Mouse (Mus musculus): ENCODE measurements around the gene Tcirg1. TPM values are rescaled to one million over a fixed set of nuclear protein-coding genes. Genes with fewer than 3 reads are reported as not detected.

Tcirg1 gene
- total RNA-seq (2021) = 10 to 100 TPM; 14.9 to 20.1 TPM
- long read RNA-seq, experiment 1, transcript Tcirg1-201 (20 exons, 2,688 nt) = major isoform, 6 of 14 reads
- long read RNA-seq, experiment 1, partial matches to known transcripts = 1 of 14 reads
- long read RNA-seq, experiment 1, other reads (novel, unspliced or antisense) = 6 of 14 reads
- long read RNA-seq, experiment 2, transcript Tcirg1-201 (20 exons, 2,688 nt) = major isoform, 8 of 16 reads
- long read RNA-seq, experiment 2, partial matches to known transcripts = 2 of 16 reads
- long read RNA-seq, experiment 2, other reads (novel, unspliced or antisense) = 6 of 16 reads

DNA sequence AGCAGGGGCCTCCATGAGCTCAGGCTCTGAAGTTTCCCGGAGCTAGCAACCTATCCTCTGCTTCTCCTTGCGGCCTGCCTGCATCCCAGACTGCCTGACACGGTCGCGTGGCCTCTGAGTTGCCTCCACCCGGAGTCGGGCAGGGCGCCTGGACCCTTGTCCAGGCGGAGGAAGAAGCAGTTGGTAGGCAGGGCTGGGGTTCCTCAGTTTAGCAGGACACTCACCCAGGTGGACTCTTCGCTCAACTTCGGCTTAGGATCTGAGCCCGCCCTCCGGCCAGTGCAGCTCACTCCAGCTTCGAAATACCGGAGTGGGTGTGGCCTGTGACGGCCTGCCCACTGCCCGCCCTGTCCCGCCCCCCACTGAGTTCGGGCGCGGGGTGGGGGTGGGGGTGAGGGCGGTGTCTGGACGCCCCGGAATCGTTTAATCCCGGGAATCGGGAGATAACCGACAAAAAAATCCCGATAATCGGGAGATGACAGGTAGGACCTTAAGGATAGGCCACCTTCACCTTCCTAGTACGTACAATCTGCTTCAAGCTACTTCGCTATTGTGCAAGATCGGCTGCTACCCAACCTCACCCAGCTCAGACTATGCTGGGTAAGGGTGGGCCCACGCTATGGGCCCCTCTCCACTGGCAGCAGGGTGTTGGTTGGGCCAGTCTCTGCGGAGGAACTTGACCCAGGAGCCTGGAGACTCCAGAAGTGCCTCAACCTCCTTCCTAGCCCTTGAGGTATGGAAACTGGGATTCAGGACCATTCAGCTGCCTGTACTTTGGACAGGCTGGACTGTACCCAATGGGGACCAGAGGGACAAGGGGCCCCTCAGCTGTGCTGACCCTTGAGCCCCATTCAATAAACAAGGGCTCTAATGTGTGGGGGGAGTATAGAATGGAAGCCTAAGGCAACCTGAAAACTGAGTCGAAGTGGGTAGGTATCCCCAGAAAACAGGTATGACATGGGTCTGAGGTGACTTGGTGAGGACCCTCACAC lies at the start of gene Tcirg1:
Gene Tcirg1, minus strand, starts transcription at position 339 of the 992 bp plus-strand sequence.
- intact Hi-C loops (cut with DNase I) = loop anchor here (5.0 kb wide), 1 partner anchor 55 kb away; the partner anchor contains the start of gene Chka
- Histone ChIP-seq H3K27ac (peak within 1 kb of the TSS; percentile 26), H3K4me3 (peak within 1 kb of the TSS; percentile 51)
- TF ChIP-seq CTCF (IDR thresholded peaks at IDR 0.05) = no peak
- peak; percentile 59 to 64 for DNase-seq (ENCODE audit: extremely low spot score in 1 of 2, low spot score in 2 of 2)

GRCm38 (mm10) chr19:3955804-3956203 lies 48.9 kb upstream of the Tcirg1 start:
- Histone ChIP-seq H3K4me3 (no peak overlapping the region), H3K27ac (no peak overlapping the region)
- DNase-seq (ENCODE audit: extremely low spot score in 1 of 2, low spot score in 2 of 2) = no peak
- intact Hi-C loops (cut with DNase I) = loop anchor here (10.0 kb wide), 1 partner anchor 129 kb away; the partner anchor contains the start of gene Cabp2
- TF ChIP-seq CTCF (IDR thresholded peaks at IDR 0.05) = no peak

GRCm38 (mm10) chr19:3955033-3955432 lies 48.1 kb upstream of the Tcirg1 start:
- intact Hi-C loops (cut with DNase I) = loop anchor here (10.0 kb wide), 1 partner anchor 130 kb away; the partner anchor contains the start of gene Cabp2
- Histone ChIP-seq H3K27ac (no peak overlapping the region), H3K4me3 (no peak overlapping the region)
- DNase-seq (ENCODE audit: extremely low spot score in 1 of 2, low spot score in 2 of 2) = no peak
- TF ChIP-seq CTCF (IDR thresholded peaks at IDR 0.05) = no peak

- no peak for DNase-seq (ENCODE audit: extremely low spot score in 1 of 2, low spot score in 2 of 2)
- Histone ChIP-seq H3K4me3 (no peak overlapping the region), H3K27ac (no peak overlapping the region)
- intact Hi-C loops (cut with DNase I) = loop anchor here (10.0 kb wide), 1 partner anchor 133 kb away; the partner anchor contains the start of gene Cabp2
- TF ChIP-seq CTCF (IDR thresholded peaks at IDR 0.05) = no peak
Observed at GRCm38 (mm10) chr19:3952099-3952498, 45.2 kb upstream of the Tcirg1 start.

DNA sequence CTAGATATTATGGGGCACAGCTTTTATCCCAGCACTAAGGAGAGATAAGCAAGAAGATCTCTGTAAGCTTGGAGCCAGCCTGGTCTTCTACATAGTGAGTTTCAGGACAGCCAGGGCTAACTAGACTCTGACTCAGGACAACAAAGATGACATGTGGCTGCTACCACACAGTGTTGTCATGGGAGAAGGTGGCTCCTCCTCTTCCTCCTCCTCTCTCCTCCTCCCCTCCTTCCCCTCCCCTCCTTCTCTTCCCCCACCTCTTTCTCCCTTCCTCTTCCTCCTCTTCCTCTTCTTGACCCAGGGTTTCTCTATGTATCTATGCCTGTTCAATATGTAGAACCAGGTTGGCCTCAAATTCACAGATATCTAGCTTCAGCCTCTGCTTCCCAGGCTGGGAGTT lies 44.5 kb upstream of the Tcirg1 start:
- intact Hi-C loops (cut with DNase I) = loop anchor here (10.0 kb wide), 1 partner anchor 133 kb away; the partner anchor contains the start of gene Cabp2
- DNase-seq (ENCODE audit: extremely low spot score in 1 of 2, low spot score in 2 of 2) = no peak
- no peak for TF ChIP-seq CTCF (IDR thresholded peaks at IDR 0.05)
- Histone ChIP-seq H3K4me3 (no peak overlapping the region), H3K27ac (no peak overlapping the region)

- no peak for TF ChIP-seq CTCF (IDR thresholded peaks at IDR 0.05)
Observed at GRCm38 (mm10) chr19:3950331-3950730, 43.4 kb upstream of the Tcirg1 start.

DNA sequence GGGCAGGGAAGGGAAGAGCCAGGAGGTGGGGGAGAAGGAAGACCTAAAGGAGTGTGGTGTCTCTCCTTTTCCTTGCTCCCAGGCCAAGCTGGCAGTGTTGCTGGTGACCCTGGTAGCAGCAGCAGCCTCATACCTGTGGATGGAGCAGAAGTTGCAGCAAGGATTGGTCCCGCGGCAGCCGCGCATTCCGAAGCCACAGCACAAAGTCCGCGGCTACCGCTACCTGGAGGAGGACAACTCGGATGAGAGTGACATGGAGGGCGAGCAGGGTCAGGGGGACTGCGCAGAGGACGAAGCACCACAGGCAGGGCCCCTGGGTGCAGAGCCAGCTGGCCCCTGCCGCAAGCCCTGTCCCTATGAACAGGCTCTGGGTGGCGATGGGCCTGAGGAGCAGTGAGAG lies 41.6 kb upstream of the Tcirg1 start:
- Histone ChIP-seq H3K27ac (no peak overlapping the region), H3K4me3 (no peak overlapping the region)
- intact Hi-C loops (cut with DNase I) = no loop called here
- TF ChIP-seq CTCF (IDR thresholded peaks at IDR 0.05) = no peak
- DNase-seq (ENCODE audit: extremely low spot score in 1 of 2, low spot score in 2 of 2) = no peak

More at GRCm38 (mm10) chr19:3950331-3950730, 43.4 kb upstream of the Tcirg1 start:
- intact Hi-C loops (cut with DNase I) = loop anchor here (10.0 kb wide), 1 partner anchor 134 kb away; the partner anchor contains the start of gene Cabp2
- no peak overlapping the region for H3K27ac ChIP-seq
- no peak overlapping the region for H3K4me3 ChIP-seq
- DNase-seq (ENCODE audit: extremely low spot score in 1 of 2, low spot score in 2 of 2) = no peak

DNA sequence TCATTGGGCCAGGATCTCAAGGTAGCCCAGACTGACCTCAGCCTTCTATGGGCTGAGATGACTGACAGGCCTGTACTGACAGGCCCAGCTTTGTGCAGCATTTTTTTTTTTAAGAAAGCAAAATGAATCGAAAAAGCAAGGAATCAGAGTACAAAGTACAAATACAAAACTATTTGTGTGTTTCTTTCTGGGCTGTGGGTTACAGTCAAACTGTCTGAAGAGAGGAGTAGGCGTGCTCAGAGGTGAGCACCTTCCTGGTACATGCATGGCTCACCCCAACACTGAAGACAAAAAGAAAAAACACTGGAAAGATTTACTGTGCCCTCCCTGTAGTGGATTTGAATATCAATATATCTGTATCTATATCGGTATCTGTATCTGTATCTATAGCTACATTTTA lies 40.9 kb upstream of the Tcirg1 start:
- Histone ChIP-seq H3K27ac (no peak overlapping the region), H3K4me3 (no peak overlapping the region)
- intact Hi-C loops (cut with DNase I) = loop anchor here (2.0 kb wide), 2 partner anchors 33 to 65 kb away; partner anchors contain the start of gene Ndufv1
- no peak for DNase-seq (ENCODE audit: extremely low spot score in 1 of 2, low spot score in 2 of 2)
- no peak for TF ChIP-seq CTCF (IDR thresholded peaks at IDR 0.05)

DNA sequence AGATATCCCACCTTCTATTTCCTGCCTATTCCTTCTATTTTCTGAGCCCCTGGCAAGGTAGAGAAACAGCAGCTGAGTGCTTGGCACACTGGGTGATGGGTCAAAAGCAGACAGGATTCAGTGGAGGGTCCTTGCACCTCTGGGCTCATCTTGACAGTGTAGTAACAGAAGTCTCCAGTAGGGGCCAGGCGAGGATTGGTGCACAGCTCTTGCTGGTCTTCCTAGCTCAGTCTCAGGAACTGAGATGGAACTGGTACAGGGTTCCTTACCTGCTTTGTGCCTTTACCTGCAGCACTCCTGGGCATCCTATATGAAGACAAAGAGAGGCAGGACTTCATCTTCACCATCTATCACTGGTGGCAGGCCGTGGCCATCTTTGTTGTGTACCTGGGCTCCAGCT lies 39.8 kb upstream of the Tcirg1 start:
- no peak overlapping the region for H3K4me3 ChIP-seq
- H3K27ac ChIP-seq = no peak overlapping the region
- TF ChIP-seq CTCF (IDR thresholded peaks at IDR 0.05) = peak; percentile 99
- peak; percentile 63 to 72 for DNase-seq (ENCODE audit: extremely low spot score in 1 of 2, low spot score in 2 of 2)
- intact Hi-C loops (cut with DNase I) = loop anchor here (2.0 kb wide), 2 partner anchors 34 to 66 kb away; partner anchors contain the start of gene Ndufv1

DNA sequence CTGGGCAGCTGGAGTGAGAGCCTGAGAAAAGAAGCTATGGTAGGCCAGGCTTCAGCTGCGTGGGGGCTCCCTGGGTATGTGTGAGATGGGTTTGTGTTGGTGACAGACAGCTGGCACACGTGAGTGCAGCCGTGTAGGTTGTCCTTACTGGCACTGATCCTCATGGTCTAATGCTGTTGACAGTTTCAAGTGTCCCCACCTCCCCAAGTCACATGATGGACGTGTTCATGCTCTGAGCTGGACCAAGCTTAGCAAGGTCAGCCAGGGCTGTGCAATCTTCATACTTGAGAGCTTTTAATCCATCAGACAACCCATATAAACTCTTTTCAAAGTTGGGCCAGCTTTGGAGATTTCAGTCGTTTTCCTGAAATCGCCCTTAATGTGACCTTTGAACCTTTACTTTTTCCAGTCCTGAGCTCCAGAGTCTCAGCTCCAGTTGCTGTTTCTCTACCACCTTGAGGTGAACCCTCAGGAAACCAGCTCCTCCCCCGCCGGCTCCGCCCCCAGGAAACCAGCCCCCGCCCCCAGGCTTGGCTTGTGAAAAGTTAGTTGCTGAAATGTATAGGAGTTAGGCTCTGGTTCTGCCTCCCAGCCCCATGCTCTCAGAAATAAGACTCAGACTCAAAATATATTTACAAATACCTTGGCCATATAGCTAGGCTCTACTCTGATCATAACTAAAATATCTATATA lies 39.1 kb upstream of the Tcirg1 start:
- no peak for DNase-seq (ENCODE audit: extremely low spot score in 1 of 2, low spot score in 2 of 2)
- intact Hi-C loops (cut with DNase I) = loop anchor here (2.0 kb wide), 2 partner anchors 35 to 67 kb away; partner anchors contain the start of gene Ndufv1
- no peak for TF ChIP-seq CTCF (IDR thresholded peaks at IDR 0.05)
- Histone ChIP-seq H3K27ac (no peak overlapping the region), H3K4me3 (no peak overlapping the region)
